Mouse (Mus musculus): ENCODE measurements around the gene Socs3. TPM values are rescaled to one million over a fixed set of nuclear protein-coding genes. Genes with fewer than 3 reads are reported as not detected.

The Socs3 gene
- total and polyA plus RNA-seq, 2 experiments, result 2.0 to 7.5 TPM

DNA sequence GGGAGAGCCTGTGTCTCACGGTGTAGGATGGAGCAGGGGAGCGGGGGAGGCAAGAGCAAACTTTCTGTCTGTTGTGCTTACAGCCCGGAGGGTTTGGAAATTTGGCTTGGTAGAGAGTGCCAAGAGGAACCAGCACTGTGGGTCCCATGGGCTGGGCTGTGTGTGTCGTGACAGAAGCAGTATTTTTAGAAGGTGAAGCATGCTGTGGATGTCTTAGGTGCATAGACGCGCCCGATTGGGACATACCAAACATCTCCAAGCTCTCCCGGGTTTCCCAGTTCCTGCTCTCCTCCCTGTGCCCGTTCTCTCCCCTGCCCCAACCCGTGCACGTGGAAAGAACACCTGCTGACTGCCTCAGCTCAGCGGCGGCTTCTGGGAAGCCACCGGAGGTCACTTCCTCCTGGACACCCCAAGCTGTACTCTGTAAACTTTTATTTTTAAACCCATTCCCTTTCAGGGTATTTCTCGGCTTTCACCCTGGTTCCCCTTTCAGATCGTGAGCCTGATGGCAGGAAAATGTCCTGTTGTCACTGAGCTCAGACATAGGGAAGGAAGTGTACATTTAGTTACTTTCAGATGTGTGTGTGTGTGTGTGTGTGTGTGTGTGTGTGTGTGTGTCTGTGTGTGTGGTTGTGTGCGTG lies 10.0 kb downstream of the Socs3 start:
- no peak overlapping the region for H3K9ac ChIP-seq (ENCODE audit: low read depth, low read length)
- whole genome bisulfite sequencing, result 26% methylated on average over 17 of the region's 17 CpGs
- no peak for TF ChIP-seq POLR2A (IDR thresholded peaks at IDR 0.05; ENCODE audit: extremely low read depth, insufficient read depth, low read length)
- no peaks in the 10 kb centered on the region for H3K79me2 ChIP-seq (ENCODE audit: control insufficient read depth, insufficient read depth, low read length)
- no peak overlapping the region for H3K4me3 ChIP-seq (ENCODE audit: insufficient read depth, low read depth, low read length)
- H3K36me3 ChIP-seq (ENCODE audit: control insufficient read depth, insufficient read depth, low read length), result no peaks in the 10 kb centered on the region
- no peaks in the 10 kb centered on the region for H3K27me3 ChIP-seq (ENCODE audit: control insufficient read depth, insufficient read depth, low read length)
- DNase-seq (ENCODE audit: extremely low read depth, low read depth, low spot score), result peak; percentile 53
- H3K27ac ChIP-seq (replicated peaks; ENCODE audit: insufficient read depth, low read depth, low read length), result peak overlapping the region; percentile 27
- H3K4me1 ChIP-seq (ENCODE audit: control insufficient read depth, insufficient read depth, low read length), result peaks cover 43% of the 10 kb centered on the region

DNA sequence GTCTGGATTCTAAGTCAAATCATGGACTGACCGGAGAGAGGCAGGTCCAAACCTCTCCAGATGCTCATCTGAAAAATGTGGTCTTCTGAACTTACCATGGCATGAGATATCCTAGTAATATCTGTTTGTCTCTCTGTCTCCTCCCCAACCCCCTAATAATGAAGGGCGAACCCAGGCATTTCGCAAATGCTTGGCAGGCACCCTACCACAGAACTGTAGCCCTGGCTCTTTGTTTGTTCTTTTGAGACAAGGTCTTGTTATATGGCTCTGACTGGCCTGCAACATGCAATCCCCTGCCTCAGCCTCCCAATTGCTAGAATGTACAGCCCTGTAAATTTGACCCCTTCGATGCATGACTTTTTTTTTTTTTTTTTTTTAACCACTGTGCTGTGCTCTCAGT lies 10.7 kb downstream of the Socs3 start:
- H3K27ac ChIP-seq (replicated peaks; ENCODE audit: insufficient read depth, low read depth, low read length), result peak overlapping the region; percentile 58
- H3K79me2 ChIP-seq (ENCODE audit: control insufficient read depth, insufficient read depth, low read length), result no peaks in the 10 kb centered on the region
- no peaks in the 10 kb centered on the region for H3K36me3 ChIP-seq (ENCODE audit: control insufficient read depth, insufficient read depth, low read length)
- H3K27me3 ChIP-seq (ENCODE audit: control insufficient read depth, insufficient read depth, low read length), result no peaks in the 10 kb centered on the region
- TF ChIP-seq CTCF (IDR thresholded peaks at IDR 0.05; ENCODE audit: low read depth, low read length), result no peak
- no peak for TF ChIP-seq POLR2A (IDR thresholded peaks at IDR 0.05; ENCODE audit: extremely low read depth, insufficient read depth, low read length)
- H3K9ac ChIP-seq (ENCODE audit: low read depth, low read length), result no peak overlapping the region
- H3K4me1 ChIP-seq (ENCODE audit: control insufficient read depth, insufficient read depth, low read length), result peaks cover 37% of the 10 kb centered on the region
- 44% methylated on average over 4 of the region's 4 CpGs for WGBS
- no peak overlapping the region for H3K4me3 ChIP-seq (ENCODE audit: insufficient read depth, low read depth, low read length)
- DNase-seq (ENCODE audit: extremely low read depth, low read depth, low spot score), result peak; percentile 84

DNA sequence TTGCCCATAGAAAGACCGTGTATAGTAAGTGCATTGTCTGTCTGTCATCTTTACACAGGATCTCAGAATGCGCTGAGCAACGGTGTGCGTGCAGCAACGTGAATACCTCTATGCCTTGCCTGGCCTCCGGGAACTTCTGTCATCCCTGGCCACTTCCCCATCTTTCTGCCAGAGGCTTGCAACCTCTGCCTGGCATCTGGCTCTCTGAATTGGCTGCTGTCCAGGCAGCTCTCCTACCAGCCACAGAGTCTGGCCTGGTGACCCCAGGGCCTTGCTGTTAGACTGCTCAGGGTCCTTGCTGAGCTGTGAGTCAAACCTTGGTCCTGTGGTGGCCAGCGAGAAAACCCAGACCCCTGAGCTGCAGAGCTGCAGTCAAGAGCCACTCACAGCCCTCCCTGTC lies 11.7 kb downstream of the Socs3 start:
- H3K4me1 ChIP-seq (ENCODE audit: control insufficient read depth, insufficient read depth, low read length), result peaks cover 31% of the 10 kb centered on the region
- 19% methylated on average over 7 of the region's 7 CpGs for WGBS
- no peak overlapping the region for H3K4me3 ChIP-seq (ENCODE audit: insufficient read depth, low read depth, low read length)
- no peaks in the 10 kb centered on the region for H3K36me3 ChIP-seq (ENCODE audit: control insufficient read depth, insufficient read depth, low read length)
- TF ChIP-seq CTCF (IDR thresholded peaks at IDR 0.05; ENCODE audit: low read depth, low read length) (no peak), POLR2A (IDR thresholded peaks at IDR 0.05; ENCODE audit: extremely low read depth, insufficient read depth, low read length) (no peak)
- no peak overlapping the region for H3K9ac ChIP-seq (ENCODE audit: low read depth, low read length)
- H3K79me2 ChIP-seq (ENCODE audit: control insufficient read depth, insufficient read depth, low read length), result no peaks in the 10 kb centered on the region
- H3K27me3 ChIP-seq (ENCODE audit: control insufficient read depth, insufficient read depth, low read length), result no peaks in the 10 kb centered on the region
- DNase-seq (ENCODE audit: extremely low read depth, low read depth, low spot score), result peak; percentile 86
- H3K27ac ChIP-seq (replicated peaks; ENCODE audit: insufficient read depth, low read depth, low read length), result peak overlapping the region; percentile 19

DNA sequence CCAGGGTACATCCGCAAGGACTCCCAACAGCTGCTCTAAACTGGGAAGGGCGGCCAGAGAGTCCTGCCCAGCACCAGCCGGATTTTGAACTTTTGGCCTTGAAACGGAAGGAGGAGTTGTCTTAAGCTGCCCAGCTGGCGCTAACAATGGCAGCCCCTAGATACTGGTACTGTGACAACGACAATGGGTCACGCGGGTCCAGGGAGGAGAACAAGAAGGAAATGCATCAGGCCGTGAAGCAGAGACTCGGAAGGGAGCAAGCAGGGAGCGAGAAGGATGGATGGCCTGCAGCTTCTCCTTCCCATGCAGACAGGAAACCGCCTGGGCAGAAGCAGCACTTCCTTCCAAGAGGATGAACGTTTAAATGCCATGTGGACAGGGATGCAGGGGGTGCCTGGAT lies 14.2 kb downstream of the Socs3 start:
- Histone ChIP-seq H3K27me3 (ENCODE audit: control insufficient read depth, insufficient read depth, low read length) (no peaks in the 10 kb centered on the region), H3K79me2 (ENCODE audit: control insufficient read depth, insufficient read depth, low read length) (no peaks in the 10 kb centered on the region), H3K36me3 (ENCODE audit: control insufficient read depth, insufficient read depth, low read length) (no peaks in the 10 kb centered on the region), H3K4me3 (ENCODE audit: insufficient read depth, low read depth, low read length) (no peak overlapping the region), H3K27ac (replicated peaks; ENCODE audit: insufficient read depth, low read depth, low read length) (no peak overlapping the region), H3K4me1 (ENCODE audit: control insufficient read depth, insufficient read depth, low read length) (peaks cover 19% of the 10 kb centered on the region), H3K9ac (ENCODE audit: low read depth, low read length) (no peak overlapping the region)
- DNase-seq (ENCODE audit: extremely low read depth, low read depth, low spot score), result no peak
- WGBS, result 73% methylated on average over 13 of the region's 13 CpGs
- no peak for TF ChIP-seq POLR2A (IDR thresholded peaks at IDR 0.05; ENCODE audit: extremely low read depth, insufficient read depth, low read length)
- TF ChIP-seq CTCF (IDR thresholded peaks at IDR 0.05; ENCODE audit: low read depth, low read length), result no peak

DNA sequence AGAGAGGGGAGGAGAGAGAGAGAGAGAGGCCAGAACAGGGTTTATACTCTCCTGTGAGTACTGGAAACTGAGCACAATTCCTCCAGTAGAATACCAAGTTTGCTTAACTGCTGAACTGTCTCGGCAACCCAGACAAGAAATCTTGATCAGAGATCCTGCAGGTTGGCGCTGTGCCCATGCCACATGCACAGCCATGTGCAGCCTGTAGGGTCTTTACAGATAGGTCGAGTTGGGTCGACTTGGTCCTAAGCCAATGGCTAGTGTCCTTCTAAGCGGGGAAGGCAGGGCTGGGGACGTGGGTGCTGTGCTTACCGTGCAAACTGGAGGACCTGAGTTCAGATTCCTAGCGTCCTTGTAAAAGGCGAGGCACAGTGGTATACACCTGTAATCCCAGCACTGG lies 15.0 kb downstream of the Socs3 start:
- no peak for DNase-seq (ENCODE audit: extremely low read depth, low read depth, low spot score)
- no peaks in the 10 kb centered on the region for H3K79me2 ChIP-seq (ENCODE audit: control insufficient read depth, insufficient read depth, low read length)
- no peak overlapping the region for H3K4me3 ChIP-seq (ENCODE audit: insufficient read depth, low read depth, low read length)
- WGBS, result 80% methylated on average over 9 of the region's 9 CpGs
- peaks cover 13% of the 10 kb centered on the region for H3K4me1 ChIP-seq (ENCODE audit: control insufficient read depth, insufficient read depth, low read length)
- TF ChIP-seq CTCF (IDR thresholded peaks at IDR 0.05; ENCODE audit: low read depth, low read length) (no peak), POLR2A (IDR thresholded peaks at IDR 0.05; ENCODE audit: extremely low read depth, insufficient read depth, low read length) (no peak)
- H3K36me3 ChIP-seq (ENCODE audit: control insufficient read depth, insufficient read depth, low read length), result no peaks in the 10 kb centered on the region
- no peak overlapping the region for H3K27ac ChIP-seq (replicated peaks; ENCODE audit: insufficient read depth, low read depth, low read length)
- H3K27me3 ChIP-seq (ENCODE audit: control insufficient read depth, insufficient read depth, low read length), result no peaks in the 10 kb centered on the region
- no peak overlapping the region for H3K9ac ChIP-seq (ENCODE audit: low read depth, low read length)

DNA sequence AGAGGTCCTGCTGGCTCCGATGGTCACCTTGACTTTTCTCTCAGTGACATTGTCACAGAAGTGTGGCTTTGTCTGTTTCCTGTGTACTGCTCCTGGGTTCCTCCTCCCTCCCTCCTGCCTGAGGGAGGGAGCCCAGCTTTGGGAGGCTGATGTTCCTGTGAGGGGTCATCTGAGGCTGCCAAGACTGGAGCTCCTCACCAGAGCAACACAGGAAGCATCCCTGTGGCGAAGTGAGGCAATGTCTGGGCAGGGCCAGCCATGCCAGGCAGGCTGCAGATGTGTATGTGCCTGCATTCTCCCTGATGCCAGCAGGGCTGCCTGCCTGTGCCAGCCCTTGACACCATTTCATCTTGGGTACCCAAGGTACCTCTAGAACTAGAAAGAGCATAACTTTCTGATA lies 15.8 kb downstream of the Socs3 start:
- Histone ChIP-seq H3K27me3 (ENCODE audit: control insufficient read depth, insufficient read depth, low read length) (no peaks in the 10 kb centered on the region), H3K79me2 (ENCODE audit: control insufficient read depth, insufficient read depth, low read length) (no peaks in the 10 kb centered on the region), H3K9ac (ENCODE audit: low read depth, low read length) (no peak overlapping the region), H3K27ac (replicated peaks; ENCODE audit: insufficient read depth, low read depth, low read length) (no peak overlapping the region), H3K4me3 (ENCODE audit: insufficient read depth, low read depth, low read length) (no peak overlapping the region), H3K36me3 (ENCODE audit: control insufficient read depth, insufficient read depth, low read length) (no peaks in the 10 kb centered on the region), H3K4me1 (ENCODE audit: control insufficient read depth, insufficient read depth, low read length) (peaks cover 8% of the 10 kb centered on the region)
- no peak for DNase-seq (ENCODE audit: extremely low read depth, low read depth, low spot score)
- WGBS, result 62% methylated on average over 2 of the region's 2 CpGs
- no peak for TF ChIP-seq CTCF (IDR thresholded peaks at IDR 0.05; ENCODE audit: low read depth, low read length)
- TF ChIP-seq POLR2A (IDR thresholded peaks at IDR 0.05; ENCODE audit: extremely low read depth, insufficient read depth, low read length), result no peak
